In the genomic region with DNA sequence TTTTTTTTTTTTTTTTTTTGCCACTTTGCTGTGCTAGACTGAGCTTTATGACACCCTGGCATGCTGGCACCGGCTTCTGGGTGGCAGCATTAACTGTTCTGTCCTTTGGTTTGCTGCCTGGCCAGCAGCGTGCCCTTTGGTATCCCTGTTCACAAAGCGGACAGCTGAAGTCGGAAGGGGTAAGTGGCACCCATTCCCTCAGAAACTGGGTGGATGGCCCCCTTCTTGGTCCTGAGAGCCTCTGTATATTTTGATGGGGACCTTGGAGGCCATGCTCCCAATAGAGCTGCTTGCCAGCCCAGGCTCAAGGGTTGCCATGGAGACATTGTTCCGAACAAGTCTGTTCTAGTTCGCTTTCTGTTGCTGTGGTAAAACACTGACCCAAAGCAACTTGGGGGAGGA, we compare ENCODE assay signal across 13 mouse cellular contexts.
DNase-seq lines count a peak whose midpoint lies in the region; ATAC-seq lines count a peak whose summit lies in the region.
"Had no signal": no experiment of that assay in that cellular context is flagged by ENCODE, and none has a peak within 500 bp of the region (broad histone marks: within the 10 kb centered on the region; RNA-seq: fewer than 3 reads in every experiment).

No protein-coding gene starts in this region.

- no peak overlapping the region for H3K4me2 ChIP-seq in kidney, embryonic 14.5 days (replicated peaks; ENCODE audit: low read depth, low read length)
- H3K4me2 ChIP-seq: liver, embryonic 13.5 days had no signal

- no peaks in the 10 kb centered on the region for H3K36me3 ChIP-seq in kidney, embryonic 14.5 days (ENCODE audit: control insufficient read depth, insufficient read depth, low read length)
- H3K36me3 ChIP-seq: liver, embryonic 13.5 days had no signal

- H3K4me3 ChIP-seq in kidney, embryonic 14.5 days (ENCODE audit: low read length): no peak overlapping the region
- H3K4me3 ChIP-seq: left cerebral cortex, adult 2 months; liver, embryonic 13.5 days had no signal

- no peak overlapping the region for H3K27ac ChIP-seq in kidney, embryonic 14.5 days (ENCODE audit: low read depth, low read length)
- H3K27ac ChIP-seq: left cerebral cortex, adult 2 months; liver, embryonic 13.5 days had no signal

- H3K9ac ChIP-seq in kidney, embryonic 14.5 days (ENCODE audit: low read depth, low read length): no peak overlapping the region
- H3K9ac ChIP-seq: liver, embryonic 13.5 days had no signal

- no peak for ATAC-seq in kidney, embryonic 14.5 days (ENCODE audit: low FRiP score, low TSS enrichment)

- peaks cover 3% of the 10 kb centered on the region; the same call in 1 of the 2 replicates for H3K9me3 ChIP-seq in kidney, embryonic 14.5 days (ENCODE audit: control insufficient read depth, low read length)
- H3K9me3 ChIP-seq: liver, embryonic 13.5 days had no signal

- peaks cover 3% of the 10 kb centered on the region; the same call in 1 of the 2 replicates for H3K4me1 ChIP-seq in kidney, embryonic 14.5 days (ENCODE audit: control insufficient read depth, insufficient read depth, low read length)
- H3K4me1 ChIP-seq: liver, embryonic 13.5 days had no signal

- 61% methylated on average over 6 of the region's 6 CpGs for WGBS in kidney, embryonic 14.5 days

- H3K27me3 ChIP-seq in kidney, embryonic 14.5 days (ENCODE audit: control insufficient read depth, insufficient read depth, low read length): peaks cover 15% of the 10 kb centered on the region
- H3K27me3 ChIP-seq: liver, embryonic 13.5 days had no signal

- DNase-seq in embryo, embryonic 10 days (ENCODE audit: low spot score): peak; percentile 46
- DNase-seq in embryo, embryonic 9.5 days (ENCODE audit: extremely low spot score): no peak
- DNase-seq in kidney, adult 11 months: peak; percentile 58
- peak; percentile 74 for DNase-seq in ZHBTc4 (ENCODE audit: low read depth, low spot score)
- peak; percentile 57 to 65 for DNase-seq in kidney, postnatal 36 days
- DNase-seq in thymus, postnatal 36 days: no peak
- DNase-seq in retina, postnatal 1 day: no peak
- DNase-seq: cerebellum, adult 18-20 months; gastrocnemius, postnatal 25 days; liver, embryonic 13.5 days; lung, postnatal 10 days had no signal

Comparison
In these comparisons a context has a peak if more than half of its experiments do, and no peak if none do; other contexts are left out.
1. DNase-seq: peak in embryo, embryonic 10 days (single experiment), kidney, adult 11 months (single experiment), ZHBTc4 (single experiment) and kidney, postnatal 36 days (2 of 2); none in embryo, embryonic 9.5 days (single experiment), thymus, postnatal 36 days (0 of 2) and retina, postnatal 1 day (single experiment).